17 mouse cellular contexts compared by ENCODE assay signal in the genomic region with DNA sequence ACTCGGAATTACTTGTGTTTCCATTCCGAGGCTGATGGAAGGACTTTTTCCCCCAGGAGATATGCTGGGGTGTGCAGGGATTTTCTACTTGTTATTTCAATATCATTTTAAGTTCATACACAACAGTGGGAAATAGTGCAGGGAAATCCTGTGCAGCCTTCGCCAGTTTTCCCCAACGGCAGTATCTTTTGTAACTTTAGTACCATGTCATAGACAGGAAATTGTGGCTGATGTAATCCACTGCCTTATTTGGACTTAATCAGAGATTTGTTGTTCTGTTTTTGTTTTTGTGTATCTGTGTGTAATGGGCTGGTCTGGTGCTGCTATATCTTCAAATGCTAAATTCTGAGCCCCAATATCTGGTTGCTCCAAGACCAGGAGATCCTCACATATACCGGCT.
A peak's percentile ranks its signal among the peaks of the same experiment; 100 is the strongest.
DNase-seq lines count a peak whose midpoint lies in the region; ATAC-seq lines count a peak whose summit lies in the region.
"Had no signal": no experiment of that assay in that cellular context is flagged by ENCODE, and none has a peak within 500 bp of the region (broad histone marks: within the 10 kb centered on the region; RNA-seq: fewer than 3 reads in every experiment).

No protein-coding gene starts in this region.

- 0 out of 2 replicates have a peak overlapping the region, but pooled peaks have one; percentile 55 for H3K27ac ChIP-seq in kidney, embryonic 14.5 days (ENCODE audit: low read depth, low read length)
- H3K27ac ChIP-seq in midbrain, embryonic 11.5 days (ENCODE audit: low read depth, low read length) = no peak overlapping the region
- no peak overlapping the region for H3K27ac ChIP-seq in midbrain, embryonic 16.5 days (ENCODE audit: low read length)
- H3K27ac ChIP-seq in limb, embryonic 15.5 days = 0 out of 2 replicates have a peak overlapping the region, but pooled peaks have one; percentile 11
- H3K27ac ChIP-seq: liver, embryonic 12.5 days had no signal

- H3K9me3 ChIP-seq in kidney, embryonic 14.5 days (ENCODE audit: control insufficient read depth, low read length) = no peaks in the 10 kb centered on the region
- no peaks in the 10 kb centered on the region for H3K9me3 ChIP-seq in midbrain, embryonic 11.5 days (ENCODE audit: control insufficient read depth, low read length)
- H3K9me3 ChIP-seq in midbrain, embryonic 16.5 days (replicated peaks; ENCODE audit: control insufficient read depth, low read length, poor library complexity, severe bottlenecking) = no peaks in the 10 kb centered on the region; the same call in 1 of the 2 replicates
- H3K9me3 ChIP-seq in limb, embryonic 15.5 days = no peaks in the 10 kb centered on the region
- H3K9me3 ChIP-seq: liver, embryonic 12.5 days had no signal

- H3K9ac ChIP-seq in kidney, embryonic 14.5 days (ENCODE audit: low read depth, low read length) = no peak overlapping the region
- no peak overlapping the region for H3K9ac ChIP-seq in midbrain, embryonic 11.5 days (ENCODE audit: low read length)
- no peak overlapping the region for H3K9ac ChIP-seq in midbrain, embryonic 16.5 days (ENCODE audit: low read depth, low read length)
- H3K9ac ChIP-seq in limb, embryonic 15.5 days = no peak overlapping the region
- H3K9ac ChIP-seq: forebrain, postnatal 0 days; liver, embryonic 12.5 days had no signal

- H3K4me1 ChIP-seq in kidney, embryonic 14.5 days (ENCODE audit: control insufficient read depth, insufficient read depth, low read length) = 0 out of 2 replicates have a peak, but pooled peaks cover 5% of the 10 kb centered on the region
- no peaks in the 10 kb centered on the region for H3K4me1 ChIP-seq in midbrain, embryonic 11.5 days (ENCODE audit: control insufficient read depth, insufficient read depth, low read length)
- H3K4me1 ChIP-seq in midbrain, embryonic 16.5 days (ENCODE audit: control insufficient read depth, insufficient read depth, low read length) = peaks cover 8% of the 10 kb centered on the region
- no peaks in the 10 kb centered on the region for H3K4me1 ChIP-seq in limb, embryonic 15.5 days
- H3K4me1 ChIP-seq: liver, embryonic 12.5 days had no signal

- no peaks in the 10 kb centered on the region for H3K36me3 ChIP-seq in kidney, embryonic 14.5 days (ENCODE audit: control insufficient read depth, insufficient read depth, low read length)
- no peaks in the 10 kb centered on the region for H3K36me3 ChIP-seq in midbrain, embryonic 11.5 days (ENCODE audit: control insufficient read depth, insufficient read depth, low read length)
- H3K36me3 ChIP-seq in midbrain, embryonic 16.5 days (ENCODE audit: control insufficient read depth, insufficient read depth, low read length) = no peaks in the 10 kb centered on the region
- no peaks in the 10 kb centered on the region for H3K36me3 ChIP-seq in limb, embryonic 15.5 days
- H3K36me3 ChIP-seq: liver, embryonic 12.5 days had no signal

- H3K4me2 ChIP-seq in kidney, embryonic 14.5 days (replicated peaks; ENCODE audit: low read depth, low read length) = no peak overlapping the region
- H3K4me2 ChIP-seq in midbrain, embryonic 11.5 days = no peak overlapping the region
- H3K4me2 ChIP-seq in midbrain, embryonic 16.5 days (ENCODE audit: low read length) = no peak overlapping the region
- H3K4me2 ChIP-seq in limb, embryonic 15.5 days = no peak overlapping the region
- H3K4me2 ChIP-seq: liver, embryonic 12.5 days had no signal

- peak; percentile 91 for DNase-seq in heart, adult 11 months
- DNase-seq in heart, postnatal 14 days = no peak
- no peak for DNase-seq in kidney, adult 18-20 months
- peak; percentile 62 for DNase-seq in midbrain, embryonic 11.5 days (ENCODE audit: low spot score, missing footprints)
- no peak for DNase-seq in right cerebral cortex, postnatal 14 days
- DNase-seq: B cell, adult 2 months; cerebellum, adult 11 months; cerebellum, postnatal 25 days; forebrain, postnatal 0 days; gastrocnemius, postnatal 10 days; thymus, adult 18-20 months had no signal

- no peaks in the 10 kb centered on the region for H3K27me3 ChIP-seq in kidney, embryonic 14.5 days (ENCODE audit: control insufficient read depth, insufficient read depth, low read length)
- H3K27me3 ChIP-seq in midbrain, embryonic 11.5 days (ENCODE audit: control insufficient read depth, insufficient read depth, low read length) = no peaks in the 10 kb centered on the region
- H3K27me3 ChIP-seq in midbrain, embryonic 16.5 days (ENCODE audit: control insufficient read depth, insufficient read depth, low read depth, low read length) = no peaks in the 10 kb centered on the region
- no peaks in the 10 kb centered on the region for H3K27me3 ChIP-seq in limb, embryonic 15.5 days
- H3K27me3 ChIP-seq: liver, embryonic 12.5 days; Patski had no signal

- intact Hi-C loops in heart, postnatal 14 days (cut with DNase I) = no loop called here

- no peak for ATAC-seq in kidney, embryonic 14.5 days (ENCODE audit: low FRiP score, low TSS enrichment)
- ATAC-seq in midbrain, embryonic 11.5 days (ENCODE audit: low FRiP score) = no peak
- no peak for ATAC-seq in midbrain, embryonic 16.5 days
- no peak for ATAC-seq in limb, embryonic 15.5 days (ENCODE audit: insufficient number of reproducible peaks, low FRiP score, low TSS enrichment, low read depth)
- ATAC-seq: forebrain, postnatal 0 days; intestine, embryonic 16.5 days; liver, embryonic 12.5 days; Patski had no signal

- no peak overlapping the region for H3K4me3 ChIP-seq in kidney, embryonic 14.5 days (ENCODE audit: low read length)
- no peak overlapping the region for H3K4me3 ChIP-seq in midbrain, embryonic 11.5 days (ENCODE audit: low read depth, low read length)
- H3K4me3 ChIP-seq in midbrain, embryonic 16.5 days (ENCODE audit: low read depth, low read length) = no peak overlapping the region
- H3K4me3 ChIP-seq in limb, embryonic 15.5 days = no peak overlapping the region
- H3K4me3 ChIP-seq: liver, embryonic 12.5 days had no signal

- WGBS in kidney, embryonic 14.5 days = 50% methylated on average over 5 of the region's 5 CpGs
- 81% methylated on average over 5 of the region's 5 CpGs for WGBS in midbrain, embryonic 11.5 days
- 68% methylated on average over 5 of the region's 5 CpGs for WGBS in midbrain, embryonic 16.5 days
- WGBS in limb, embryonic 15.5 days = 49% methylated on average over 5 of the region's 5 CpGs

Comparison
In these comparisons a context has a peak if more than half of its experiments do, and no peak if none do; other contexts are left out.
1. DNase-seq: peak in heart, adult 11 months (single experiment) and midbrain, embryonic 11.5 days (single experiment); none in heart, postnatal 14 days (0 of 2), kidney, adult 18-20 months (single experiment) and right cerebral cortex, postnatal 14 days (single experiment).
2. H3K27ac ChIP-seq: peak in kidney, embryonic 14.5 days (single experiment) and limb, embryonic 15.5 days (single experiment); none in midbrain, embryonic 11.5 days (single experiment) and midbrain, embryonic 16.5 days (single experiment).